Mouse (Mus musculus): Measurements from ENCODE around the gene Fbln2.
A peak's percentile ranks its signal among the peaks of the same experiment; 100 is the strongest.

Fbln2 gene

DNA sequence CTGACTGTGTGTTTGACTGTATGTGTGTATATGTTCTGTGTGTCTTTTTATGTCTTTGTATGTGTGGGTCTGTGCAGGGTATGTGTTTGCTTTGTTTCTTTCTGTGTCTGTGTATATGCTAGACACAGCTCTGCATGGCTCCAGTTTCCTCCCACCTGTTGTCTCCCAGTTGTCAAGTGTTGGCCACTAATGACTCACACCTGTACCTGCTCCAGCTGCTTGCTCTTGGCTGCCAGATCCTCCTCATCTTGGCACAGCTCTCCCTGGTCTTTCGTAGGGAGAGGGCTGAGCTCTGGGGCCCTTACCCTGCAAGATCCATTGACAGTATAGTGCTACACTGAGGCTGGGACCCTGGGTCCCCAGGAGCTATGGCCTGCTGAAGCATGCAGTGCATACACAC is 13.8 kb downstream of the Fbln2 start:
- DNase-seq (ENCODE audit: inconsistent age in 2 of 2, low spot score in 1 of 2): no peak

- no peak for DNase-seq (ENCODE audit: inconsistent age in 2 of 2, low spot score in 1 of 2)
Observed at GRCm38 (mm10) chr6:91228980-91229379, 16.7 kb downstream of the Fbln2 start.

GRCm38 (mm10) chr6:91231000-91231399 is 18.7 kb downstream of the Fbln2 start:
- no peak for DNase-seq (ENCODE audit: inconsistent age in 2 of 2, low spot score in 1 of 2)

DNA sequence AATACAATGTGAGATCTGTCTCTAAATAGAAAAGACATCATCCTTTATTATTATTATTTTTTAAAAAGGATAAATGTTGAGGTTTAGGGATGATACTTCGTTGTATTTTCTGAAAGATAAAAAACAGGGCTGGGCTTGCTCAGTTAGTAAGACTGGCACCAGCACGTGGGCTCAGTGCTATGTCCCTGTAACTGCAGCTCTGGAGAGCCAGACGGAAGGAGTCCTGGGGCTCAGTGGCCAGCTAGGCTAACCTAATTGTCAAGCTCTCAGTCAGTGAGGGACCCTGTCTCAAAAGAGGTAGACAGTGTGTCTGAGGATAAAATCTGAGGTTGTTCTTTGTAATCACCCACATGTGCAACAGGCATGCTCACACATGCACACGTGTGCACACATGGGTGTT is 19.3 kb downstream of the Fbln2 start:
- no peak for DNase-seq (ENCODE audit: inconsistent age in 2 of 2, low spot score in 1 of 2)

GRCm38 (mm10) chr6:91233011-91233410 is 20.8 kb downstream of the Fbln2 start:
- DNase-seq (ENCODE audit: inconsistent age in 2 of 2, low spot score in 1 of 2): no peak

GRCm38 (mm10) chr6:91233424-91234015 is 21.3 kb downstream of the Fbln2 start:
- no peak for DNase-seq (ENCODE audit: inconsistent age in 2 of 2, low spot score in 1 of 2)

- no peak for DNase-seq (ENCODE audit: inconsistent age in 2 of 2, low spot score in 1 of 2)
Observed at GRCm38 (mm10) chr6:91236006-91236405, 23.8 kb downstream of the Fbln2 start.

DNA sequence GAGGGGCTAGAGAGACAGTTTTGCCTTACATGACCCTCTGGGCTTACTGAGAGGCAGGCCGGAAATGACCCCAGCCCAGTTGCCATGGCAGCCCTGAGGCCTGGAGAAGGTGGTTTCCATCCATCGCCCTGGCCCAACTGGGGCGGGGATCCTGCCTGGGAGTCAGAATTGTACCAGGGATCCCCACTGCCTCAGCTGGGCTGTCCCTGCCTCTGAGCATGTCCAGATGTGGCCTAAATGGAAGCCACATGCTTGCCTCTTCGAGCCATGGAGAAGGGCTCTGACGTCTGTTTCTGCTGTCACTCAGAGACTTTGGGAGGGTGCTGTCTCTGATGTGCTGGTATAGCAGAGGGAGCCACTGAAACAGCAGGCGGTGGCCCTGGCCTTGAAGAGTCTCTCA is 24.2 kb downstream of the Fbln2 start:
- no peak for DNase-seq (ENCODE audit: inconsistent age in 2 of 2, low spot score in 1 of 2)

DNA sequence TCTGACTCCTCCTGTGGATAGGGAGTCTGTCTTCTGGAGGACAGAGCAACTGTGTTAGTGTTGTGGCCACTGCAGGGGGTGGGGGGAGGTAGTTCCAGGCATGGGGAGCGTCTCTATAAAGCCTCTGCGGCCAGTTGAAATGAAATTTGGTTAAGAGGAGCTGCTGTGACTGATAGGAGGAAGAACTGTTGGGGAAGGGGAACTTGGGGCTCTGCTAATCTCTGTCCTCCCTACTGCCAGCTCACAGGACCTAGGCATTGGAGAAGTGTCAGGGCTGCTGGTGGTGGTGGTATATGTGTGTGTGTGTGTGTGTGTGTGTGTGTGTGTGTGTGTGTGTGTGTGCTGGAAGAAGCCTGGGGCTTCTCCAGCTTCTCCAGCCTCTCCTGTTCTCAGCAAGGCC is 25.0 kb downstream of the Fbln2 start:
- DNase-seq (ENCODE audit: inconsistent age in 2 of 2, low spot score in 1 of 2): no peak

DNA sequence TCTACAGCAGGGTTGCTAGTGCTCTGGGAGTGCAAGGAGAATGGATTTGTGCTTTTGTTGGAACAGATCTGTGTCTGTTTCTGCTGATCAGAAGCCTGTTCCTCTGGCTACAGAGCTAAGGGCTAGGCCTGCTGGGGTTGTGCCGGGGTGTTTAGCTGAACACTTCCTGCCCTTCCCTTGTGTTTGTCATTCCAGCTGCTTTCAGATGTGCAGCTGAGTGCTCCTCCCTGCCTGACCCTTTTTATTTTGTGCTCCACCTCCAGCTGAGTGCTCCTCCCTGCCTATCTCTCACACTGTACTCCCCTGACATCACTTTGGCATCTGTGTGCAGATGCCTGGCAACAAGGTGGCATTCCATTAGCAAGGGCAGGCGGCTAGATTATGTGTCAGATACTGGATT is 28.3 kb downstream of the Fbln2 start:
- DNase-seq (ENCODE audit: inconsistent age in 2 of 2, low spot score in 1 of 2): no peak

DNA sequence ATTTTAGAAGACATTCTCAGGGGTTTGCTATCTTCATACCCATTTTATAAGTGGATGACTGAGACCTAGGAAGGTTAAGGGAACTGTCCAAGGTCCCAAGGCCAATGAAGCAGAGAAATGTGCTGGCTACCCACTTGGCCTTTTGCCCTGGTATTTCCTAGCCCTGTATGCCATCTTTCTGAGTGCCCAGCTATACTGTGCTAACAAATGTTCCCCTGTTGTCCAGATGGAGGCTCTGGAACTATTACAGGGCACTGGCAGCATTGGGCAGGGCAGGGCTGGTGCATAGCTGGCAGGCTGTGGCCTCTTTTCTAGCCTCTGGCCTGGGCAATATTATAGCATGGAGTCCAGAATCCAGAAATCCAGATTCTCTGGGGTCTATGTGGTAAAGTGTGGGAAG is 28.7 kb downstream of the Fbln2 start:
- no peak for DNase-seq (ENCODE audit: inconsistent age in 2 of 2, low spot score in 1 of 2)

DNA sequence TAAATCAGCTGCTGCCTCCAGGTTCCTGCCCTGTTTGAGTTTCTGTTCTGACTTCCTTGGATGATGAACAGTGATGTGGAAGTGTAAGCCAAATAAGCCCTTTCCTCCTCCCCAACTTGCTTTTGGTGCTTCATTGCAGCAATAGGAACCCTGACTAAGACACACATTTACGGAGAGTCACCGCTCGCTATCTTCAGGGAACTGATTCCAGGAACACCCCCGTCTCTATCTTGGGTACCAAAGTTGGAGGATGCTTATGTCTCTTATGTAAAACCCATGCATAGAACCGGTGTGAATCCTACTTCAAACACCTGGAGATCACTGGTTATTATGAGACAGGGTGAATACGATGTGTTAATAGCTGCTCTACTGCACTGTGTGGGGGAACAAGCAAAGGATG is 31.1 kb downstream of the Fbln2 start:
- DNase-seq (ENCODE audit: inconsistent age in 2 of 2, low spot score in 1 of 2): no peak

DNA sequence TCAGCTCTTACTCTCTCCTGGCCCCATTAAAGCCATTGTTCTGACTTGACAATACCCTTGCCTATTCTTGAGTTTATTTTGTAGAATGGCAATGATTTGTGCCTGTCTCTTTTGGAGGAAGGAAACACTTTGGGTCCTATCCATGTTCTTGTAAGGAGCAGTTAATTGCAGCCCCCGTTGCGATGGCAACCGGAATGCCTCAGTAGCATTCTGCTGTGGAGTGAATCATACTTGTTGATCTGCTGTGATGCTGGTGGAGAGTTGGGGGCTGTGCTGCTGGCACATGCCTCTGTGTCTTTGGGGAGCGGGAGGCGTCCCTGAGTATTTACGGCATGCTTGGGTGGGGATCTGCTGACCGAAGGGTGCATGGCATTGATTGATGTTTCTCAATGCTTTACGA is 32.1 kb downstream of the Fbln2 start:
- DNase-seq (ENCODE audit: inconsistent age in 2 of 2, low spot score in 1 of 2): no peak

GRCm38 (mm10) chr6:91245331-91245730 is 33.1 kb downstream of the Fbln2 start:
- DNase-seq (ENCODE audit: inconsistent age in 2 of 2, low spot score in 1 of 2): no peak

GRCm38 (mm10) chr6:91247343-91247742 is 35.1 kb downstream of the Fbln2 start:
- DNase-seq (ENCODE audit: inconsistent age in 2 of 2, low spot score in 1 of 2): peak in 1 of 2 experiments; percentile 64

DNA sequence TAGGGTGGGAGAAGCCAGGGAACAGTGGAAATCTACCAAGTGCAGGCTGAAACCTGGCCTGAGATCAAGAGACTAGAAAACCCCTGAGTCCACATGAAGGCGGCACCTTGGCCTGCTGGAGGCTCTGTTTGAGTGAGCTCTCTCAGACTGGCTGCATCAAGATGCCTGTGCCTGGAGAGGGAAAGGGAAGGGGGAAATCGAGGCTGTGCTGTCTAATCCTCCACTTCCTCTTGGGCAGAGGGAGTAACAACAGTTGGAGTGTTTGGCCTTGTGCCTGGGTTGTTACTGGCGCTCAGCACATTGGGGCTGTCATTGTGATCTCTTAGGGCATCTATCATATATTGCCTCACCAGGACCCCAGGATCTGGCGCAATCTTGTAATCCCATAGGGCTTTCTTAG is 36.4 kb downstream of the Fbln2 start:
- peak in 1 of 2 experiments; percentile 66 for DNase-seq (ENCODE audit: inconsistent age in 2 of 2, low spot score in 1 of 2)

GRCm38 (mm10) chr6:91249797-91250196 is 37.5 kb downstream of the Fbln2 start:
- no peak for DNase-seq (ENCODE audit: inconsistent age in 2 of 2, low spot score in 1 of 2)

DNA sequence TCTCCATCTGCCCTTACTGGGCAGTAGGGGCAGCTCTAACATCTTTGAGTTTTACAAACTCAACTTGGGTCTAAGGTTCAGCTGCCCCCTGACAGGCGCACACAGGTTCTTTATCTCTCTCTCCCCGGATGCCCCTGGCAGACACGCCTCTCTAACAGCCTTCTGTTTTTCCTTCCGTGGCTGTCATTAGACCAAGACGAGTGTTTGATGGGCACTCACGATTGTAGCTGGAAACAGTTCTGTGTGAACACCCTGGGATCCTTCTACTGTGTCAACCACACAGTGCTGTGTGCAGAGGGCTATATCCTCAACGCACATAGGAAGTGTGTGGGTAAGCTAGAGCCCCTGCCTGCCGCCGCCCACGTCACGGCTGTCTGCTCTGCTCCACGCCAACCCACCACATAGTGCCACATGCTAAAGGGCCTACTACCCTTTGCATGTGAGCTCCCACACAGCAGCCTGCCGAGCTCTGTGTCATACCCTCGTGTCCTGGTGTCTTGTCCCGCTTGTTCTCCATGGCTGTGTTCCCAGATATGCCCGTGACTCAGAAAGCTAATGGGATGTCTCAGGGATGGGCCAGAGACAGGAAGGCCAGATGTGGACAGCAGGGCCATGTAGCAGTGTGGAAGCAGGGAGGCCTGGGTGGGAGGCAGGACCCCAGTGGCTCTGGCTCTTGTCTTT is 47.3 kb downstream of the Fbln2 start:
- DNase-seq (ENCODE audit: inconsistent age in 2 of 2, low spot score in 1 of 2): peak; percentile 71 to 85

DNA sequence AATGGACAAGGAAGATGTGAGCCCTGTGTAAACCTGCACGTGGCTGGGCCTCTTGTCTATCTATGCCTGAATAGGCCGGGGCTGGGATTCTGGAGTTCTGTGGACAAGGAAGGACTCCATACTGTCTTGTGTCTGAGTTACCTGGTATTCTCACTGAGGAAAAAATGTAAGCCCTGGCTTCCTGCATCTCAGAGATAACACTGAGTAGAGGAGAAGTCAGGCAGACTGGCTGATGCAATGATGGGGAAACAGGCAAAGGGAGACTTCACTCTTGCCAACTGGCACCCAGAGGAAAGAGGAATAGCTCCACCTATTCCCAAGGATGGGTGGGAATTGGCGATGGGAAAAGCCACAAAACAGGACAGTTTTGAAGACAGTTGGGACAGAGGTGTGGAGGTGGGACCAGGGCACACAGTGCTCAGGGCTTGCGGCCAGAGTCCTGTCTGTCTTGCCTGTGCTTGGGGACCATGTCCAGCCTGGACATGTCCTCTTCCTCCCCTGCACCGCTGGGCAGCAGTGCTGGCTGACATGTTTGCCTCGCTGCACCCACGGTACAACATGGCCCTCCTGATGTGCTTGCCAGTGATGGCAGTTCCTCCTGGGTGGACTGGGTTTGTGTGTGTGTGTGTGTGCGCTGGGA is 48.2 kb downstream of the Fbln2 start:
- peak in 1 of 2 experiments; percentile 39 for DNase-seq (ENCODE audit: inconsistent age in 2 of 2, low spot score in 1 of 2)

GRCm38 (mm10) chr6:91260987-91261367 is 48.7 kb downstream of the Fbln2 start:
- no peak for DNase-seq (ENCODE audit: inconsistent age in 2 of 2, low spot score in 1 of 2)

- no peak for DNase-seq (ENCODE audit: inconsistent age in 2 of 2, low spot score in 1 of 2)
Observed at GRCm38 (mm10) chr6:91265616-91266015, 53.4 kb downstream of the Fbln2 start.

DNA sequence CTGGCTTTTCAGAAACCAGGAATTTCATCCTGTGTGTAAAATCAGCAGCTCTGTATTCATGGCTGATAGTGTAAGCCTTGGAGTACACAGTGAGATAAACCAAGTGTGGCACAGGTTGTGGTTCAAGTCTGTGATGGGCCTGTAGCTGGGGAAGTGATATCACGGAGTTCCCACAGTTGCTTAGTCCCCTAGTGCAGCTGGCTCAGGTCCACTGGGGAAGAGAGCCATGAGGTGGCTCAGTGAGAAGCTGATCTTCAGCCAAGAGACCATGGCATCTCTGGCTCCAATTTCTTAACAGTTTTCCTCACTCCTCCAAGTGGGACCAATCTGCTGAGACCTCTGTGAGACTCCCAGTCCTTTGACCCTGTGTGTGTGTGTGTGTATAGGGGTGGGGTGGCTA is 54.4 kb downstream of the Fbln2 start:
- DNase-seq (ENCODE audit: inconsistent age in 2 of 2, low spot score in 1 of 2): no peak

DNA sequence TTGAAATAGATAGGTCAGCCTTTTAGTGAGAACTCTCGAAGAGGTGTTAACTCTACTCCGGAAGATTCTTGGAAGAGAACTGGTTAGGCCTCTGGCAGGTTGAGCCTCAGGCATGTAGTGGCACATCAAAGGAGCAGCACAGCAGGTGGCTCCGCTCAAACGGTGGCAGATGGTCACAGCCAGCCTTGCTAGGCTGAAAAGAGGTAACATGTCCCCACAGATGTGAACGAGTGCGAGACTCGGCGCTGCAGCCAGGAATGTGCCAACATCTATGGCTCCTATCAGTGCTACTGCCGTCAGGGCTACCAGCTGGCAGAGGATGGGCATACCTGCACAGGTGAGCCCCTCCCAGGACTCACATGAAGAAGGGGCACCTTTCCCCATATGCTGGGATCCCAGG is 56.1 kb downstream of the Fbln2 start:
- DNase-seq (ENCODE audit: inconsistent age in 2 of 2, low spot score in 1 of 2): no peak

Measured in adrenal gland, adult (tissue).